Mouse (Mus musculus): ENCODE measurements around the gene Cpt1b.

GRCm38 (mm10) chr15:89459821-89460220 is 34.2 kb upstream of the Cpt1b start:
- TF ChIP-seq CTCF (IDR thresholded peaks at IDR 0.05; ENCODE audit: low read depth, low read length), result no peak
- TF ChIP-seq POLR2A (IDR thresholded peaks at IDR 0.05; ENCODE audit: extremely low read depth, insufficient read depth, low read length), result no peak

All from liver, adult 2 months (tissue).